Mouse (Mus musculus): ENCODE data around the gene Pde4dip.

DNA sequence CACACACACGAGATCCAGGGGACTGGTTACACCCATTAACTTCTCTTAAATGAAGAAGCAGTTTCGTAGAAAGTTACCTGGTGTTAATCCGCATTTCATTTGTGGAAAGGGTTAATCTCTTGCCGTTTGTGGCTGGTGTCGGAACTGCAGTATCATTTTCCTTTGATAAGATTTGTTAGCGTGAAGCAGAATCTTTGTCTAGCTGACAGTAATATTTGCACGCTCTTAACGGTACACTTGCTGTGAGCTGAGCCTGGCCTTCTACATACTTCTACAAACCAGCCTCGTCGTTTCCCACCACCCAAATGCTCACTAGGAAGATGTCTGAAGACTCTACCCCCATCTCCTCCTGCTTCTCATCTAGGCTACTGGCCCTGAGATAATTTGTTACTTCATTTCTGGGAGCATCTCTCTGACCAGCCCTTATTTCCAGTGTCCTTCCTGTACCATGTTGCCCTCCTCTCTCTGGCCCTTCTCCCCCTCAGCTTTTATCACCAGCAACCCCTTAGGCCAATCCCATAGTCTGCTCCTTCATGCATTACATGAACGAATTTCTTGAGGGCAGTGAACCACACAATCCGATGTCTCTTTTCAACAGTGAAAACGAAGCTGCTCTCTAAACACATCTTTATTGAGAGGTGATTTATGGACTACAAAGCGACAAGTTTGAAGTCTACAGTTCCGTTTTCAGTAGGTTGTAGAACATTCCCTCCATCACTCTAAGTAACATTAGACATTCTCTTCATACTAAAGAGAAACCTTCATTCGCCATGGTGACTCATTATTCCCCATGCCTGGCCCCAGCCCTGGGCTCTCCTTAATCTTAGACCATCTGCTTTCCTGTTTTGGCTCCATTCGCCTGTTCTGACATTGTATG is 48.8 kb upstream of the Pde4dip start:
- TF ChIP-seq CTCF (IDR thresholded peaks at IDR 0.05), result peak; percentile 20; the same call in 1 of the 2 replicates
- TF ChIP-seq EP300 (IDR thresholded peaks at IDR 0.05), result no peak
